Mouse (Mus musculus) embryo, embryonic 11 days (tissue): ENCODE measurements around the gene Abcc10.

Experiments
- DNase-seq: peaks from one replicate; pipeline ENCODE4 v3.0.0-alpha.2; 2015

The Abcc10 gene

GRCm38 (mm10) chr17:46254106-46254505 lies 74.0 kb downstream of the Abcc10 start:
- peak; percentile 42 for DNase-seq

- peak; percentile 95 for DNase-seq
Observed at GRCm38 (mm10) chr17:46253452-46254084, 74.6 kb downstream of the Abcc10 start, which contains the start of gene Lrrc73. Gene Lrrc73, plus strand, starts transcription at chr17:46253531.
